Mouse (Mus musculus): ENCODE measurements around the gene Plch2.

The Plch2 gene

GRCm38 (mm10) chr4:154962683-154963082 lies 93.9 kb downstream of the Plch2 start:
- intact Hi-C loops (cut with DNase I): no loop called here

- intact Hi-C loops (cut with DNase I): no loop called here
Measured at GRCm38 (mm10) chr4:154961911-154962310, 94.7 kb downstream of the Plch2 start.

GRCm38 (mm10) chr4:154961226-154961738 lies 95.3 kb downstream of the Plch2 start:
- intact Hi-C loops (cut with DNase I): no loop called here

- intact Hi-C loops (cut with DNase I): no loop called here
Measured at GRCm38 (mm10) chr4:154960690-154961225, 95.8 kb downstream of the Plch2 start, which contains the start of gene Hes5. TSS of gene Hes5 (plus strand) at chr4:154960923.

- intact Hi-C loops (cut with DNase I): no loop called here
Measured at GRCm38 (mm10) chr4:154960021-154960689, 96.4 kb downstream of the Plch2 start.

GRCm38 (mm10) chr4:154958621-154959020 lies 98.0 kb downstream of the Plch2 start:
- intact Hi-C loops (cut with DNase I): no loop called here

- intact Hi-C loops (cut with DNase I): no loop called here
Measured at GRCm38 (mm10) chr4:154958171-154958570, 98.4 kb downstream of the Plch2 start.

- intact Hi-C loops (cut with DNase I): no loop called here
Measured at GRCm38 (mm10) chr4:154957289-154957993, 99.1 kb downstream of the Plch2 start.

- intact Hi-C loops (cut with DNase I): no loop called here
Measured at GRCm38 (mm10) chr4:154956604-154957003, 100.0 kb downstream of the Plch2 start.

- intact Hi-C loops (cut with DNase I): no loop called here
Measured at GRCm38 (mm10) chr4:154952461-154953241, 103.9 kb downstream of the Plch2 start.

GRCm38 (mm10) chr4:154949589-154949982 lies 107.0 kb downstream of the Plch2 start:
- intact Hi-C loops (cut with DNase I): loop anchor here (5.0 kb wide), 2 partner anchors 38 to 113 kb away; no protein-coding TSS in a partner anchor

- intact Hi-C loops (cut with DNase I): loop anchor here (5.0 kb wide), 2 partner anchors 38 to 113 kb away; no protein-coding TSS in a partner anchor
Measured at GRCm38 (mm10) chr4:154948940-154949588, 107.5 kb downstream of the Plch2 start.

- intact Hi-C loops (cut with DNase I): loop anchor here (5.0 kb wide), 2 partner anchors 39 to 114 kb away; no protein-coding TSS in a partner anchor
Measured at GRCm38 (mm10) chr4:154948066-154948939, 108.3 kb downstream of the Plch2 start.

GRCm38 (mm10) chr4:154946319-154946718 lies 110.3 kb downstream of the Plch2 start:
- intact Hi-C loops (cut with DNase I): loop anchor here (5.0 kb wide), 2 partner anchors 41 to 116 kb away; no protein-coding TSS in a partner anchor

GRCm38 (mm10) chr4:154944121-154944590 lies 112.4 kb downstream of the Plch2 start:
- intact Hi-C loops (cut with DNase I): loop anchor here (2.0 kb wide), 1 partner anchor 67 kb away; no protein-coding TSS in a partner anchor

- intact Hi-C loops (cut with DNase I): loop anchor here (2.0 kb wide), 1 partner anchor 67 kb away; no protein-coding TSS in a partner anchor
Measured at GRCm38 (mm10) chr4:154943323-154944039, 113.1 kb downstream of the Plch2 start.

- intact Hi-C loops (cut with DNase I): no loop called here
Measured at GRCm38 (mm10) chr4:154942632-154943322, 113.8 kb downstream of the Plch2 start.

- intact Hi-C loops (cut with DNase I): no loop called here
Measured at GRCm38 (mm10) chr4:154941831-154942230, 114.8 kb downstream of the Plch2 start.
